Mouse (Mus musculus): ENCODE measurements at regions not wholly inside any gene's neighbourhood (a gene's known extent, or its start where the extent isn't known, plus 50 kb on each side); places are given as distances from the start of the nearest gene placed in this dataset.

DNA sequence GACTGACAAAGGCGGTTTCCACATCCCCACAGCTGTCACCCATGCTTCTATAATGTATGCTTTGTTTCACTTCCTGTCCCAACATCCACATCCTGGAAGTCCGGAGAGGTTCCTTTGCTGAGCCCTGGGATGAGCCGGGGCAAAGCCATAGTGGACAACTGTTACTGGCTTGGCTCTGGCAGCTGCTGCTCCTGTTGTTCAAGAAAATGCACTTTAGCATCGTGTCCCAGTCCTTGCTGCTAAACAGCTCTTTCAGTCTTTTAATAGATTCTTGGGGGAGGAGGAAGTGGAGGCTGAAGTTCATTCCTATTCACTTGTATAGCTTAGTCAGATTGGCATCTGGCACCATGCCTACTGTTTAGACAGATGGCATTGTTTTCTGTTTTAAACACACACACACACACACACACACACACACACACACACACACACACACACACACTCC lies 135.9 kb upstream of the Rnd3 start:
- WGBS: 19% methylated on average over 4 of the region's 4 CpGs
- TF ChIP-seq CTCF (IDR thresholded peaks at IDR 0.05; ENCODE audit: borderline replicate concordance, insufficient read depth, low read depth, low read length): no peak
- TF ChIP-seq POLR2A (IDR thresholded peaks at IDR 0.05; ENCODE audit: borderline replicate concordance, insufficient read depth, low read length): no peak
- H3K27me3 ChIP-seq (ENCODE audit: control insufficient read depth, insufficient read depth, low read length): no peaks in the 10 kb centered on the region

DNA sequence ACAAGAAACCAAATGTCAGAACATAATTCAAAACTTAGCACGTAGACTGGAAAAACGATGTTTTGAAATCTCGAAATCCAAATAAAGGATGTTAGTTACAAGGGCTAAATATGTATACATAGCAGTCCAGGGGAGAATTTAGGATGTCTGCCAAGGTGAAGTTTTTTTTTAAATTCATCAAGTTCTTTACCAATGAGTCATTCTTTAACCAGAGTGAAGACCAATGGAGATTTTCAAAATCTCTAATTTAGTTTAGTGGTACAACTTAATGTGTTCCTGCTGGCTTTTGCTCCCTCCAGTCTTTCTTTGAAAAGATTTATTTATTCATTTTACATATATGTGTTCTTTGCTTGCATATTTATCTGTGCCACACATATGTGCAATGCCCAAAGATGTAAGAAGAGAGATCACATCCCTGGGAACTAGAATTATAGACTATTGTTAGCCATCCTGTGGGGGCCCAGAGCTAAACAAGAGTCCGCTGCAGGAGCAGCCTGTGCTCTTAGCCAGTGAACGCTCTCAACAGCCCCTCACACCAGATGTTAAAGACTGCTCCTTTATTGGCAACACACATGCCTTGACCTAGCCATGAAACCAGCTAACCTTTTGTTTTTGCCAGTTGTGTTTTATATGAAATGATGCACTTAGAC lies 130.6 kb upstream of the Rnd3 start:
- TF ChIP-seq POLR2A (IDR thresholded peaks at IDR 0.05; ENCODE audit: borderline replicate concordance, insufficient read depth, low read length) (no peak), CTCF (IDR thresholded peaks at IDR 0.05; ENCODE audit: borderline replicate concordance, insufficient read depth, low read depth, low read length) (no peak)

More for the DNA sequence above, 135.9 kb upstream of the Rnd3 start:
- Histone ChIP-seq H3K4me1 (ENCODE audit: control insufficient read depth, insufficient read depth, low read length) (no peaks in the 10 kb centered on the region), H3K27ac (ENCODE audit: insufficient read depth, low read length) (no peak overlapping the region), H3K4me3 (replicated peaks; ENCODE audit: insufficient read depth, low read depth, low read length) (no peak overlapping the region)
- DNase-seq: no peak

DNA sequence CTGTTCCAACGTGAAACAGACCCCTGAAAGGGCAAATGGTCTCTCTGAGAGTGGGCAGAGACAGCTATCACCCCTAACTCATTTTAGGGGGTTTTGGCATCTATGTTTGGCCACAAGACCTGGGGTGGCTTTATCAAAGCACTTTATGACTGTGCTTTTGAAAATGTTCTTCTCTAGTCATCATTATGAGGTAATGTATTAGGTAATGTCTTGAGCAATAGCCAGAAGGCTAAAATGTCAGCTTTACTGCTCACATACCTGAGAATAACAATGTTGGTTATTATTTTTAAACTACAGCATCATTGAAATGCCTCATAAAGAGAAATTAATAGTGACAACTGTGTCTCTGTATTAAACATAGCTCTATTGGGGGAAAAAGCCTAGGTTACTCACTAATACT lies 129.9 kb upstream of the Rnd3 start:
- Histone ChIP-seq H3K27ac (ENCODE audit: insufficient read depth, low read length) (no peak overlapping the region), H3K27me3 (ENCODE audit: control insufficient read depth, insufficient read depth, low read length) (no peaks in the 10 kb centered on the region), H3K4me3 (replicated peaks; ENCODE audit: insufficient read depth, low read depth, low read length) (no peak overlapping the region), H3K4me1 (ENCODE audit: control insufficient read depth, insufficient read depth, low read length) (no peaks in the 10 kb centered on the region)
- WGBS: 72% methylated on average over 1 of the region's 1 CpGs
- TF ChIP-seq CTCF (IDR thresholded peaks at IDR 0.05; ENCODE audit: borderline replicate concordance, insufficient read depth, low read depth, low read length): no peak
- no peak for TF ChIP-seq POLR2A (IDR thresholded peaks at IDR 0.05; ENCODE audit: borderline replicate concordance, insufficient read depth, low read length)
- DNase-seq: no peak

More for the DNA sequence above, 130.6 kb upstream of the Rnd3 start:
- WGBS: 75% methylated on average over 5 of the region's 5 CpGs
- no peaks in the 10 kb centered on the region for H3K27me3 ChIP-seq (ENCODE audit: control insufficient read depth, insufficient read depth, low read length)
- no peak for DNase-seq
- H3K4me1 ChIP-seq (ENCODE audit: control insufficient read depth, insufficient read depth, low read length): no peaks in the 10 kb centered on the region
- no peak overlapping the region for H3K27ac ChIP-seq (ENCODE audit: insufficient read depth, low read length)
- no peak overlapping the region for H3K4me3 ChIP-seq (replicated peaks; ENCODE audit: insufficient read depth, low read depth, low read length)

DNA sequence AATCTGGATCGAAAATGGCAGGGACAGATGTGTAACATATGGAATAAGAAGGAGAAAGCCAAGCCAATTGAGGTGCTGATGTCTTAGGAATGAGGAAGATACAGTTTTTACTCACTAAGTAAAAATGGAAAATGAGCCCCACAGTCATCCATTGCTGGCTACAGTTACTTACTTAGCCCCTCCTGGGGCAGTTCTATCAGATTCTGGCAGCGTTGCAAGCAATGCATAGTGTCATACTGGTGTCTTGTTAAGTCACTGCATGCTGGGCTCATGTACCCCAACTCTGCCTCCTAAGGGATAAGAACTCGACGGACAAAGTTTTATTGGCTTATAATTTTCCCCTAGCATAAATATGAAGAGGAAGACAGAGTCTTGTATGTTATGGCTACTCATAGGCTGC lies 129.4 kb upstream of the Rnd3 start:
- no peak for DNase-seq
- Histone ChIP-seq H3K27ac (ENCODE audit: insufficient read depth, low read length) (no peak overlapping the region), H3K27me3 (ENCODE audit: control insufficient read depth, insufficient read depth, low read length) (no peaks in the 10 kb centered on the region), H3K4me3 (replicated peaks; ENCODE audit: insufficient read depth, low read depth, low read length) (no peak overlapping the region), H3K4me1 (ENCODE audit: control insufficient read depth, insufficient read depth, low read length) (no peaks in the 10 kb centered on the region)
- TF ChIP-seq POLR2A (IDR thresholded peaks at IDR 0.05; ENCODE audit: borderline replicate concordance, insufficient read depth, low read length): no peak
- TF ChIP-seq CTCF (IDR thresholded peaks at IDR 0.05; ENCODE audit: borderline replicate concordance, insufficient read depth, low read depth, low read length): no peak
- 79% methylated on average over 4 of the region's 4 CpGs for WGBS

DNA sequence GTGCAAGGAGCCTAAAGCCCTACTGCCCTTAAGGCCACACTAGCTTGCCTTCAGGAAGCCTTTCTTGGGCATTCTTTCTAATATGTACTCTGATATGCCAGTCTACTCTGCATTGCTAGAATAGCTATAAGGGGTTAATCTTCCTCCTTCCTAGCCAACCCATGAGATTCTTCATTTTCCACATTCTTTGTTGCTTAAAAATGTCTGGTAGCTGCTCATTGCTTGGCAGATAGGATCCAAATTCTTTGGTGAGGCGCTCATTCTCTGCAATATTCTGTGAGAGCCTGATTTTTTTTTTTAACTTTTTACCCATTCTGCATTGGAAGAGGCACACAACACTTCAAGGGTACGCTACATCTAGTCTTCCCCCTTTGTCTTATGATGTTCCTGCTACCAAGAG lies 127.7 kb upstream of the Rnd3 start:
- no peak overlapping the region for H3K27ac ChIP-seq (ENCODE audit: insufficient read depth, low read length)
- DNase-seq: no peak
- TF ChIP-seq POLR2A (IDR thresholded peaks at IDR 0.05; ENCODE audit: borderline replicate concordance, insufficient read depth, low read length) (no peak), CTCF (IDR thresholded peaks at IDR 0.05; ENCODE audit: borderline replicate concordance, insufficient read depth, low read depth, low read length) (no peak)
- no peak overlapping the region for H3K4me3 ChIP-seq (replicated peaks; ENCODE audit: insufficient read depth, low read depth, low read length)
- H3K27me3 ChIP-seq (ENCODE audit: control insufficient read depth, insufficient read depth, low read length): no peaks in the 10 kb centered on the region
- H3K4me1 ChIP-seq (ENCODE audit: control insufficient read depth, insufficient read depth, low read length): no peaks in the 10 kb centered on the region
- 82% methylated on average over 2 of the region's 2 CpGs for WGBS

DNA sequence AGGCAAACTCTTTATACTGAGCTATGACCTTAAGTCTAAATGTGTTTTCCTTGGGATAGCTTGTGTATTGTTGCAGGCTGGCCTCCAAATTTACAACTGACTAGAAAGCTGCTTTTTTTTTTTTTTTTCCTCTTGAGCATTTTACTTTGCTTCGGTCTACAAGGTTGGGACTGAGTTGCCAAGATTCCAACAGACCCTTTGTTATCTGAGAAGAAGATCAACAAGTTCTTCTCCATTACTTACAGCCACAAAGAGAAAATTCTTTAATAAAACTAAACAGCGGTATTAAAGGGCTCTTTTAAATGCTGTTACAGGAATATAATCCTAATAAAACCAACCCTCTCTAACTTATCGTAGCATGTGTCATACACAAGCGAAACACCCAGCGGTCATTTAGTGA lies 124.4 kb upstream of the Rnd3 start:
- Histone ChIP-seq H3K4me1 (ENCODE audit: control insufficient read depth, insufficient read depth, low read length) (no peaks in the 10 kb centered on the region), H3K27ac (ENCODE audit: insufficient read depth, low read length) (no peak overlapping the region), H3K4me3 (replicated peaks; ENCODE audit: insufficient read depth, low read depth, low read length) (no peak overlapping the region), H3K27me3 (ENCODE audit: control insufficient read depth, insufficient read depth, low read length) (no peaks in the 10 kb centered on the region)
- 68% methylated on average over 5 of the region's 5 CpGs for WGBS
- DNase-seq: no peak
- TF ChIP-seq CTCF (IDR thresholded peaks at IDR 0.05; ENCODE audit: borderline replicate concordance, insufficient read depth, low read depth, low read length): no peak
- no peak for TF ChIP-seq POLR2A (IDR thresholded peaks at IDR 0.05; ENCODE audit: borderline replicate concordance, insufficient read depth, low read length)

DNA sequence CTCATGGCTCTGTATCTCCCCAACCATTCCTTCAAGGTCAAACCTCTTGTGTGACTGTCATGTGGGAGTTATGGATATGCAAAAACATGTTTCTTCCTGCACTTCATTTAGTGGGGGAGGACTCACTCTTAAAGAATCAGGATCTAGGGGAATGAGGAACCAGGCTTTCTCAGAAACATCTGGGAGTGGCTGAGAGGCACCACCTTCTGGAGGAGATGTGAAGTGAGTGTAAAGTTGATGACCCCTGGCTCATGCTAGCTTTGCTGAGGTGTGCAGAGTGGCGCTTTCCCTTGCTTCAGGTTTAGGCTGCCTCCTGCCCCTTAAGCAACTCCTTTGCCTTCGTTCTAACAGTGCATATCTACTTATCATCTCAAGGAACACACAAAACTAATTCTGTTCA lies 119.6 kb upstream of the Rnd3 start:
- WGBS: 84% methylated on average over 2 of the region's 2 CpGs
- Histone ChIP-seq H3K27ac (ENCODE audit: insufficient read depth, low read length) (no peak overlapping the region), H3K4me1 (ENCODE audit: control insufficient read depth, insufficient read depth, low read length) (no peaks in the 10 kb centered on the region), H3K27me3 (ENCODE audit: control insufficient read depth, insufficient read depth, low read length) (no peaks in the 10 kb centered on the region), H3K4me3 (replicated peaks; ENCODE audit: insufficient read depth, low read depth, low read length) (no peak overlapping the region)
- DNase-seq: no peak
- TF ChIP-seq POLR2A (IDR thresholded peaks at IDR 0.05; ENCODE audit: borderline replicate concordance, insufficient read depth, low read length): no peak
- TF ChIP-seq CTCF (IDR thresholded peaks at IDR 0.05; ENCODE audit: borderline replicate concordance, insufficient read depth, low read depth, low read length): no peak

DNA sequence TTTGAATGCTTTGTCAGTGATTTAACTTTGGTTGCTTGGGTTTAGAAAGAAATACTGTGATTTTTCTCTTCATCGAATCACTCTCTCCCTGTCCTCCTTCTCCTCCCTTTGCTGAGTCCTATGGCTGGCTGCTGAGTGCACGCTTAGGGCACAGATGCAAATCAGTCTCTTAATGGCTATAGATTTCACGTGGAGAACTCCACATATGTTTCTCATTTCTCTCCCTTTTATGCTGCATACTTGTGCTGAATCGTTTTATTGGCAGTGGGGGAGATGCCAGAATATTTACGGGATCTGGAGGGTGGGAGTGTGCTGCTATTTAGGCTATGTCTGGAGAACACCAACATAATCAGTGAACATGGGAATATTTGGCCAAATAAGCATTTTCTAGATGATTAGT lies 118.8 kb upstream of the Rnd3 start:
- no peak overlapping the region for H3K4me3 ChIP-seq (replicated peaks; ENCODE audit: insufficient read depth, low read depth, low read length)
- TF ChIP-seq CTCF (IDR thresholded peaks at IDR 0.05; ENCODE audit: borderline replicate concordance, insufficient read depth, low read depth, low read length) (no peak), POLR2A (IDR thresholded peaks at IDR 0.05; ENCODE audit: borderline replicate concordance, insufficient read depth, low read length) (no peak)
- no peaks in the 10 kb centered on the region for H3K4me1 ChIP-seq (ENCODE audit: control insufficient read depth, insufficient read depth, low read length)
- no peaks in the 10 kb centered on the region for H3K27me3 ChIP-seq (ENCODE audit: control insufficient read depth, insufficient read depth, low read length)
- 66% methylated on average over 5 of the region's 5 CpGs for WGBS
- H3K27ac ChIP-seq (ENCODE audit: insufficient read depth, low read length): no peak overlapping the region
- no peak for DNase-seq
